Mouse (Mus musculus) left cerebral cortex, adult 2 months (tissue): ENCODE results near the gene Ihh. TPM values are rescaled to one million over a fixed set of nuclear protein-coding genes. Genes with fewer than 3 reads are reported as not detected.

Experiments
- DNase-seq, 2 experiments: peaks; one replicate each; pipeline ENCODE4 v3.0.0; 2021 to 2022; ENCODE audit warnings: low spot score in 2 of 2, mixed read lengths in 1 of 2; ENCODE audit errors: extremely low spot score in 1 of 2
- H3K27ac ChIP-seq: fragments of 200-600 bp; 2 replicates; pipeline ENCODE4 v1.8.1; 2022
- H3K4me3 ChIP-seq: fragments of 200-600 bp; 2 replicates; pipeline ENCODE4 v1.8.1; 2022
- CTCF ChIP-seq: fragments of 200-600 bp; IDR thresholded peaks from 2 replicates; pipeline ENCODE4 v1.8.1; 2022; ENCODE audit warnings: antibody characterized with exemption, mild to moderate bottlenecking, moderate library complexity
- intact Hi-C: fragments of 180-260 bp; cut with DNase I; formaldehyde crosslinking; loops from one replicate; pipeline ENCODE4 v1.15.1; 2025
- microRNA-seq, 2 experiments: library from miRNA; unstranded; fragments of <30 nt; microRNA quantifications; one replicate each; pipeline ENCODE4 v1.2.0; 2021
- total RNA-seq, 2 experiments: library from RNA; stranded (reverse); gene quantifications; 2 replicates each; pipeline ENCODE4 v1.2.3; 2021

Ihh gene
- total RNA-seq, 2 experiments from 2014 or later = 0.45 to 0.72 TPM

- no peak for DNase-seq
- TF ChIP-seq CTCF = no peak
- intact Hi-C loops = no loop called here
- Histone ChIP-seq H3K4me3 (no peak overlapping the region), H3K27ac (no peak overlapping the region)
These were observed 15.1 kb downstream of the Ihh start for GRCm38 (mm10) chr1:74936221-74936830.

- Histone ChIP-seq H3K27ac (no peak within 1 kb of the TSS), H3K4me3 (peak within 1 kb of the TSS; percentile 53)
- intact Hi-C loops = no loop called here
- TF ChIP-seq CTCF = no peak
- DNase-seq = peak; percentile 69 to 79
These were observed 16.1 kb downstream of the Ihh start, which contains the start of gene Cfap65 for GRCm38 (mm10) chr1:74935402-74935801. Gene Cfap65 (minus strand): TSS chr1:74935599.

- no peak for DNase-seq
- no peak for TF ChIP-seq CTCF
- no peak overlapping the region for H3K27ac ChIP-seq
- no peak overlapping the region for H3K4me3 ChIP-seq
- intact Hi-C loops = loop anchor here (2.0 kb wide), 1 partner anchor 89 kb away; no protein-coding TSS in a partner anchor
These were observed 23.7 kb downstream of the Ihh start for GRCm38 (mm10) chr1:74927621-74928296.

- peak; percentile 95 for TF ChIP-seq CTCF
- DNase-seq = peak in 1 of 2 experiments; percentile 57
- intact Hi-C loops = loop anchor here (2.0 kb wide), 1 partner anchor 90 kb away; no protein-coding TSS in a partner anchor
- Histone ChIP-seq H3K27ac (no peak overlapping the region), H3K4me3 (no peak overlapping the region)
These were observed 24.8 kb downstream of the Ihh start for GRCm38 (mm10) chr1:74926721-74927120.

GRCm38 (mm10) chr1:74924464-74924863 lies 27.0 kb downstream of the Ihh start:
- DNase-seq = no peak
- H3K4me3 ChIP-seq = no peak overlapping the region
- intact Hi-C loops = no loop called here
- H3K27ac ChIP-seq = no peak overlapping the region
- no peak; the same call in 1 of the 2 replicates for TF ChIP-seq CTCF

GRCm38 (mm10) chr1:74915706-74916105 lies 35.8 kb downstream of the Ihh start:
- H3K27ac ChIP-seq = no peak overlapping the region
- DNase-seq = no peak
- intact Hi-C loops = no loop called here
- TF ChIP-seq CTCF = peak; percentile 47
- no peak overlapping the region for H3K4me3 ChIP-seq

- intact Hi-C loops = no loop called here
- no peak overlapping the region for H3K27ac ChIP-seq
- H3K4me3 ChIP-seq = no peak overlapping the region
- no peak for TF ChIP-seq CTCF
- DNase-seq = no peak
These were observed 49.3 kb downstream of the Ihh start for GRCm38 (mm10) chr1:74902191-74902590.

- no peak overlapping the region for H3K27ac ChIP-seq
- DNase-seq = peak in 1 of 2 experiments; percentile 66
- no peak overlapping the region for H3K4me3 ChIP-seq
- TF ChIP-seq CTCF = peak; percentile 65
- intact Hi-C loops = no loop called here
These were observed 49.8 kb downstream of the Ihh start for GRCm38 (mm10) chr1:74901686-74902085.

GRCm38 (mm10) chr1:74900341-74901285 lies 50.9 kb downstream of the Ihh start:
- intact Hi-C loops = no loop called here
- 0 out of 2 replicates have a peak overlapping the region, but pooled peaks have one; percentile 13 for H3K4me3 ChIP-seq
- DNase-seq = no peak
- no peak for TF ChIP-seq CTCF
- H3K27ac ChIP-seq = no peak overlapping the region

- intact Hi-C loops = no loop called here
- H3K4me3 ChIP-seq = no peak overlapping the region
- H3K27ac ChIP-seq = no peak overlapping the region
- no peak for TF ChIP-seq CTCF
- no peak for DNase-seq
These were observed 52.6 kb downstream of the Ihh start for GRCm38 (mm10) chr1:74898656-74899431.

GRCm38 (mm10) chr1:74897976-74898375 lies 53.5 kb downstream of the Ihh start:
- no peak for TF ChIP-seq CTCF
- intact Hi-C loops = no loop called here
- H3K27ac ChIP-seq = no peak overlapping the region
- no peak overlapping the region for H3K4me3 ChIP-seq
- DNase-seq = no peak

Small RNA genes within 50 kb of the gene (microRNA-seq; reads per million reads assigned to microRNA genes)
- 189 to 239 reads per million in 2 experiments for gene Mir375

Other genes with a start within 250 kb of the Ihh start
- 1 to 10 TPM; 1.7 to 4.5 TPM for gene Cyp27a1, start 238.1 kb downstream of the Ihh start, total RNA-seq
- gene Prkag3, start 202.5 kb downstream of the Ihh start, total RNA-seq = not detected
- gene Wnt6, start 179.8 kb downstream of the Ihh start, total RNA-seq = 1 to 10 TPM; 2.1 to 4.7 TPM
- gene Wnt10a, start 160.2 kb downstream of the Ihh start, total RNA-seq = 10 to 100 TPM; 15.0 to 18.2 TPM
- 100 to 1,000 TPM; 365 to 389 TPM for gene Cdk5r2, start 96.7 kb downstream of the Ihh start, total RNA-seq
- gene Fev, start 66.3 kb downstream of the Ihh start, total RNA-seq = not detected
- not detected for gene Cryba2, start 58.5 kb downstream of the Ihh start, total RNA-seq
- 1 to 10 TPM; 3.0 to 3.5 TPM for gene Cfap65, start 16.1 kb downstream of the Ihh start, total RNA-seq
- 1 to 10 TPM; 2.4 to 3.3 TPM for gene Nhej1, start 173.5 kb upstream of the Ihh start, total RNA-seq
- 1 to 10 TPM; 2.7 to 3.3 TPM for gene Slc23a3, start 182.2 kb upstream of the Ihh start, total RNA-seq
- gene Cnppd1, start 191.0 kb upstream of the Ihh start, total RNA-seq = 10 to 100 TPM; 32.5 to 36.0 TPM
- 100 to 1,000 TPM; 199 to 200 TPM for gene Retreg2, start 191.1 kb upstream of the Ihh start, total RNA-seq
- gene Zfand2b, start 217.0 kb upstream of the Ihh start, total RNA-seq = 10 to 100 TPM; 27.6 to 28.9 TPM
- gene Abcb6, start 228.7 kb upstream of the Ihh start, total RNA-seq = 10 to 100 TPM; 24.9 to 25.4 TPM
- 10 to 100 TPM; 25.7 to 30.7 TPM for gene Ankzf1, start 240.5 kb upstream of the Ihh start, total RNA-seq
- 100 to 1,000 TPM; 131 to 132 TPM for gene Atg9a, start 240.5 kb upstream of the Ihh start, total RNA-seq